Mouse (Mus musculus) erythroblast, embryonic 14.5 days (primary cell): ENCODE results near the gene Dnajc10. TPM values are rescaled to one million over a fixed set of nuclear protein-coding genes. Genes with fewer than 3 reads are reported as not detected.

Experiments used
- H3K27me3 ChIP-seq: 2 replicates; pipeline ENCODE4 v1.6.1; 2012; ENCODE audit warnings: inconsistent platforms; ENCODE audit not compliant: control insufficient read depth
- H3K36me3 ChIP-seq: 2 replicates; pipeline ENCODE4 v1.6.1; 2012; ENCODE audit warnings: mild to moderate bottlenecking, inconsistent platforms; ENCODE audit not compliant: control insufficient read depth
- H3K4me1 ChIP-seq: 2 replicates; pipeline ENCODE4 v1.6.1; 2012; ENCODE audit warnings: inconsistent platforms; ENCODE audit not compliant: control insufficient read depth
- H3K4me3 ChIP-seq: replicated peaks from 2 replicates; pipeline ENCODE3; 2012; ENCODE audit warnings: moderate library complexity, mild to moderate bottlenecking, inconsistent platforms
- H3K9me3 ChIP-seq: 2 replicates; pipeline ENCODE4 v1.6.1; 2012; ENCODE audit warnings: low read length, inconsistent platforms, mixed read lengths; ENCODE audit not compliant: control insufficient read depth
- GATA1 ChIP-seq: IDR thresholded peaks from 2 replicates; pipeline ENCODE4 v1.6.1; 2012; ENCODE audit warnings: low read length, inconsistent platforms, mixed read lengths
- TAL1 ChIP-seq: IDR thresholded peaks from 3 replicates; pipeline ENCODE4 v1.6.1; 2012; ENCODE audit warnings: low read length, inconsistent platforms, mixed read lengths
- polyA plus RNA-seq: library from polyadenylated mRNA; stranded (reverse); fragments of >175 nt; gene quantifications from 2 replicates; pipeline ENCODE4 v1.2.3, GENCODE M21; 2012

Gene Dnajc10
- polyA plus RNA-seq, 1 experiment: 0.37 TPM

DNA sequence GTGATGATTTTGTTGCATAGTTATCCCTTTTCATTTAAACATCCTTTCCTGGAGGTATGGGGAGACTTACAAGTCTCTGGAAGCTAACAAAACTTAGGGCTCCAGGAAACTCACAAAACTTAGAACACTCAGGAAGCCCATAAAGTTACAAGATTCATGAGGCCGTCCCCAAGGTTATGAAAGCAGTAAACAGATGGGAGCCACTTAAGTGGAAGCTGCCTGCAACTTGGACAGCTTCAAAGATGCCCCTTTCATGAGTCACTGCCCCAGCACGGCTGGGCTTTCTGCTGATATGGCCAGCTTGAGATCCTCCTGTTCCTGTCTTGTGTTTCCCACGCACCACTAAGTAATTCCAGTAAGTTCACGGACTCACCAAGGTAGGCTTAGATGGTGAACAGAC lies 69.2 kb downstream of the Dnajc10 start:
- no peak overlapping the region for H3K4me3 ChIP-seq
- no peaks in the 10 kb centered on the region for H3K27me3 ChIP-seq
- no peaks in the 10 kb centered on the region for H3K36me3 ChIP-seq

DNA sequence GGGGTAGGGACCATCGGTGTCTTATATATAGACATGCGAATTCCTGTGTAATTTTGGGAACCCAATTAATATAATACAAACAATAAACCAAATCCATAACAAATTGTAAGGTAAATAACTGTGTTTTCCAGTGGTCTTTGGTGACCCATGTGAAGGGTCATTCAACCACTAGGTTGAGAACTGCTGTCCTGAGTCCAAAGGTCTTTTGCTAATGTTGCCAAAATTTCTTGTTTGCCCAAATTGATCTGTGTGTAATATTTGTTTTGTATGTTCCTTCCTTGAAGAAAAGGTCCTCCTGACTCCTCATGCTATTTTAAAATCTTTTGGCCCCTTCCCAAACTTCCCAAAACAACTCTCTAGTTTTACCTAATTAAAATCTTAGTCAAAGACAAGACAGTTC lies 71.0 kb downstream of the Dnajc10 start:
- Histone ChIP-seq H3K4me1 (no peaks in the 10 kb centered on the region), H3K36me3 (no peaks in the 10 kb centered on the region), H3K4me3 (no peak overlapping the region), H3K9me3 (no peaks in the 10 kb centered on the region), H3K27me3 (no peaks in the 10 kb centered on the region)
- TF ChIP-seq TAL1 (no peak), GATA1 (no peak)

More for the DNA sequence above, 69.2 kb downstream of the Dnajc10 start:
- Histone ChIP-seq H3K9me3 (peaks cover 3% of the 10 kb centered on the region; the same call in 1 of the 2 replicates), H3K4me1 (no peaks in the 10 kb centered on the region)
- TF ChIP-seq TAL1: no peak

DNA sequence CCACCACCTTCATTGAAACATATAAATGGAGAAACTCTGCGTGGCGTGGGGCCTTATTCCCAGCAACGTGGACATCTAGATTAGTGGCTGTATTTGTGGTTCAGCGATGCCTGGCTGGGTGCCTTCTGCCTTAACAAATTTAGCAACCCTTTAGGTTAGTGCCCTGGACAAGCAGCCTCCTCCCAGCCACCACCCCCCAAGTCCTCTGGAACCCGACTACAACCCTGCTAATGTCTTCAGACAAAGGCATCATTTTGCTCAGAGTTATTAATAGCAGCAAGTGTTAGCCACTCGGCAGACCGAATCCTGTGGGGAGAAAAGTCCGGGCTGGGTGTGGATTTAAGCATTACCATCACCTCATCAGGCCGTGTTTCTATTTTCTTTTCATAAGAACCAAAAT lies 72.4 kb downstream of the Dnajc10 start:
- Histone ChIP-seq H3K27me3 (no peaks in the 10 kb centered on the region), H3K4me3 (no peak overlapping the region), H3K4me1 (no peaks in the 10 kb centered on the region), H3K9me3 (no peaks in the 10 kb centered on the region), H3K36me3 (no peaks in the 10 kb centered on the region)
- TF ChIP-seq TAL1: no peak
- TF ChIP-seq GATA1: no peak

DNA sequence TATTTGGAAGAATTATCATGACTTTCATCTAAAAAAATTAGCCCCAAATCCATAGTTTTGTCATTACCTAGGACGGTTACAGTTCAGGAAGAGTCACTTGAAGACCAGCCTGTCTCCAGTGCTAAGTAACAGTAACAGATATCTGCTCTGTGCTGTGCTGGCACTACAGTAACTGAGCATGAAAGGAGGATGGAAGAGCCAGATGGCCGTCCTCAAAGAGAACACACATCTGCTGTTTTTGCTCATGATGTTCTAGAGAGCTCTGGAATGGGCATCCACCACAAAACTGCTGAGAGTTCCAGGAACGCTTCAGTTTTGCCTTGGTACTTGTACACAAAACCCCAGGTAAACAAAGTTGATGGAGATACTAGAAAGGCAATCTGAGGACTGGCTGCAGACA lies 73.1 kb downstream of the Dnajc10 start:
- Histone ChIP-seq H3K9me3 (no peaks in the 10 kb centered on the region), H3K36me3 (no peaks in the 10 kb centered on the region), H3K4me1 (no peaks in the 10 kb centered on the region), H3K27me3 (no peaks in the 10 kb centered on the region), H3K4me3 (no peak overlapping the region)
- TF ChIP-seq GATA1: no peak

DNA sequence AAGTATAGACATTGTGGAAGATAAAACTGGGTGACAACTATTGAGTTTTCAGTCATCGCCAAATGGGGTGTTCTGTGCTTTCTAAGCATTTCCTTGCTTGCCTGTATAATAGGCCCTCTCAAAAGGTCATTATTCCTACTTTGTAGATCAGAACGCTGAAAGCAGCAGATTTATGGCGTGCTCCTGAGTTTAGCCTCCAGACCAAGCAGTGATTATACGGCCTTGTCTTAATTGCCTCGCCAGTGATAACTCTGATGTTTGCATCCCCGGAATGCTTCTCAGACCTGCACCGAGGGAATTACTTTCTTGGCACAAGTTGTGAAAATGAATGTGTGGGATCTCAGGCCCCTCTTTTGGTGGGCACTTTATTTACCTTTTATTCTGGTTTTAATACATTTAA lies 80.8 kb downstream of the Dnajc10 start:
- Histone ChIP-seq H3K27me3 (no peaks in the 10 kb centered on the region), H3K36me3 (no peaks in the 10 kb centered on the region), H3K4me3 (no peak overlapping the region), H3K4me1 (no peaks in the 10 kb centered on the region), H3K9me3 (no peaks in the 10 kb centered on the region)
- TF ChIP-seq GATA1: no peak
- no peak for TF ChIP-seq TAL1

DNA sequence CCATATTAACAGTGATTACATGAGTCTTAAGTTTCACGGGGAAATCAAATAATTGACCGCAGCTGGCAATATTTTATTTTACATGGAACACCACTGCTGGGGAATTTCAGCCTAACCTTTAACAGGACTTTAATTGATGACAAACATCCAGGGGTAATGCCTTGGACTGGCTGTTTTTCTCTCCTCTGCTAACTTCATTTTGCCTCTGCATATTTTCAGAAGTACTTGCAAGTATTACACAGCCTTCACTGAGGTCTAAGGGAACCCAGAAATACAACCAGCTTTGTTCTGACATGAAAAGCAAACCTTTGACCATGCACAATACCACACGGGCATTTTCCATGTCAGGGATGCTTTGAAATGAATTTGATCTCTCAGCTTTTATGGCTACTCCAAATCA lies 81.6 kb downstream of the Dnajc10 start:
- H3K36me3 ChIP-seq: no peaks in the 10 kb centered on the region
- no peak overlapping the region for H3K4me3 ChIP-seq
- no peaks in the 10 kb centered on the region for H3K4me1 ChIP-seq
- TF ChIP-seq GATA1: no peak
- no peak for TF ChIP-seq TAL1
- H3K9me3 ChIP-seq: no peaks in the 10 kb centered on the region
- no peaks in the 10 kb centered on the region for H3K27me3 ChIP-seq

DNA sequence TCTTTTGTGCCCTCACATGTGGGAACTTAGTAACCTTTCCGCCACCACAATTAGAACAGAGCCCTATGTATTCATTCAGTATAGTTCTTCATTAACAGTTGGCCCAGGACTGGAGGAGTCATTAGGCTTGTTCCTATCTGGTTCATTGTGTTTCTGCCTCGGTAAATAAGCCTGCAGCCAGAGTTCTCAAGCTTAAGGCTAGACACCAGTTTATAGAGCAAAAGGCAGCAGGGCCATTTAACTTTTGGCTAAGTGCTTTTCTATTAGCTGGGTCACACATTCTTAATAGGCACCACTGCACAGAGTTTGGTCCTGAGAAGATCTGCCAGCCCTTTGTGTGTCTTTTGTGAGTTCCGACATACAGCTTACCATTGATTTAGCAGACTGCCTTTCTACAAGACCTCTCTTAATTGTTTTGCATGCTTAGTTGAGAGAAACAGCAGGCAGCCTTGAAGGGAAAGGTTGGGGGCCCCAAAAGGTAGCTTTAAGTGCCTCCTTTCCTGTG lies 83.4 kb downstream of the Dnajc10 start:
- Histone ChIP-seq H3K27me3 (no peaks in the 10 kb centered on the region), H3K36me3 (no peaks in the 10 kb centered on the region), H3K4me3 (no peak overlapping the region), H3K9me3 (no peaks in the 10 kb centered on the region), H3K4me1 (no peaks in the 10 kb centered on the region)
- TF ChIP-seq GATA1 (no peak), TAL1 (no peak; the same call in 2 of the 3 replicates)

Other genes with a start within 250 kb of the Dnajc10 start
- not detected in 2 replicates for gene Pde1a, start 186.0 kb upstream of the Dnajc10 start, polyA plus RNA-seq
- 0.07 TPM in 1 of 2 replicates, not detected in the other for gene Prdx6b, start 23.0 kb upstream of the Dnajc10 start, polyA plus RNA-seq
- gene Frzb, start 132.2 kb downstream of the Dnajc10 start, polyA plus RNA-seq: not detected in 2 replicates